ENCODE assay signal across 9 mouse cellular contexts in genomic region chr10:61374076-61374475, GRCm38 (mm10). TPM values are rescaled to one million over a fixed set of nuclear protein-coding genes. Genes with fewer than 3 reads are reported as not detected.
A peak's percentile ranks its signal among the peaks of the same experiment; 100 is the strongest.
DNase-seq lines count a peak whose midpoint lies in the region; ATAC-seq and TF ChIP-seq lines count a peak whose summit lies in the region.
"Had no signal": no experiment of that assay in that cellular context is flagged by ENCODE, and none has a peak within 500 bp of the region (broad histone marks: within the 10 kb centered on the region; RNA-seq: fewer than 3 reads in every experiment).

No protein-coding gene starts in this region.

- WGBS in hindbrain, embryonic 16.5 days: 69% methylated on average over 4 of the region's 4 CpGs

- no peak for TF ChIP-seq CTCF in layer of hippocampus, adult 2 months (conservative IDR thresholded peaks at IDR 0.05)

- H3K4me2 ChIP-seq in hindbrain, embryonic 16.5 days (ENCODE audit: low read length): no peak overlapping the region
- H3K4me2 ChIP-seq: stomach, embryonic 15.5 days had no signal

- no peaks in the 10 kb centered on the region for H3K9me3 ChIP-seq in hindbrain, embryonic 16.5 days (ENCODE audit: control insufficient read depth, low read length)
- H3K9me3 ChIP-seq: stomach, embryonic 15.5 days had no signal

- no peak for DNase-seq in layer of hippocampus, adult 2 months (ENCODE audit: low spot score in 2 of 2)
- no peak for DNase-seq in layer of hippocampus, postnatal 36 days
- DNase-seq in kidney, postnatal 14 days: peak; percentile 78
- DNase-seq in thymus, adult 18-20 months: no peak
- DNase-seq in right cerebral cortex, postnatal 25 days: no peak

- no peak overlapping the region for H3K9ac ChIP-seq in hindbrain, embryonic 16.5 days (ENCODE audit: low read depth, low read length)
- H3K9ac ChIP-seq: stomach, embryonic 15.5 days had no signal

- H3K4me3 ChIP-seq in layer of hippocampus, adult 2 months: no peak overlapping the region
- H3K4me3 ChIP-seq in brown adipose tissue, adult 24 weeks (ENCODE audit: insufficient read depth, low read depth, low read length): no peak overlapping the region
- no peak overlapping the region for H3K4me3 ChIP-seq in hindbrain, embryonic 16.5 days (ENCODE audit: low read length)
- H3K4me3 ChIP-seq: stomach, embryonic 15.5 days had no signal

- no peaks in the 10 kb centered on the region for H3K27me3 ChIP-seq in hindbrain, embryonic 16.5 days (replicated peaks; ENCODE audit: control insufficient read depth, insufficient read depth, low read length)
- H3K27me3 ChIP-seq: stomach, embryonic 15.5 days had no signal

- no peaks in the 10 kb centered on the region for H3K36me3 ChIP-seq in hindbrain, embryonic 16.5 days (ENCODE audit: control insufficient read depth, insufficient read depth, low read length)
- H3K36me3 ChIP-seq: stomach, embryonic 15.5 days had no signal

- H3K4me1 ChIP-seq in brown adipose tissue, adult 24 weeks (ENCODE audit: control insufficient read depth, insufficient read depth, insufficient read length, low read length): peaks cover 71% of the 10 kb centered on the region
- H3K4me1 ChIP-seq in hindbrain, embryonic 16.5 days (ENCODE audit: control insufficient read depth, insufficient read depth, low read depth, low read length): peaks cover 20% of the 10 kb centered on the region

- H3K27ac ChIP-seq in layer of hippocampus, adult 2 months: peak overlapping the region; percentile 49
- H3K27ac ChIP-seq in brown adipose tissue, adult 24 weeks (replicated peaks; ENCODE audit: low read depth, low read length): peak overlapping the region; percentile 42
- H3K27ac ChIP-seq in hindbrain, embryonic 16.5 days (ENCODE audit: low read depth, low read length): no peak overlapping the region

- ATAC-seq in megakaryocyte, adult 5-6 weeks (ENCODE audit: poor library complexity, severe bottlenecking): peak; percentile 71
- ATAC-seq in hindbrain, embryonic 16.5 days: no peak

RNA-seq across cellular contexts. Expression of gene Pald1, which starts 9.3 kb away (rescaled TPM):
- total RNA-seq in layer of hippocampus, adult 2 months (2021): 10 to 100 TPM; 15.2 to 16.3 TPM
- total RNA-seq in layer of hippocampus, postnatal 36 days (2021): 10 to 100 TPM; 14.3 to 15.4 TPM
- polyA plus RNA-seq in brown adipose tissue, adult 24 weeks (2012; ENCODE audit: insufficient read depth, insufficient read length, missing spikeins): 22.9 and 31.9 TPM in 2 replicates
- total RNA-seq in megakaryocyte, adult 5-6 weeks (2015): 0.16 TPM in 1 of 2 replicates, not detected in the other
- 0.77 and 2.1 TPM in 2 replicates for total RNA-seq in megakaryocyte, adult 5-6 weeks (2017)
- polyA plus RNA-seq in hindbrain, embryonic 16.5 days (2015; fragmentation: Nextera tagmentation; extraction: Ambion mirVana): 26.9 and 30.6 TPM in 2 replicates

RNA-seq across cellular contexts. Expression of gene Nodal, which starts 43.7 kb away (rescaled TPM):
- total RNA-seq in layer of hippocampus, adult 2 months (2021): under 1 TPM; 0.23 to 0.27 TPM
- total RNA-seq in layer of hippocampus, postnatal 36 days (2021): under 1 TPM in 1 of 2 experiments, not detected in 1; 0.22 TPM
- polyA plus RNA-seq in brown adipose tissue, adult 24 weeks (2012; ENCODE audit: insufficient read depth, insufficient read length, missing spikeins): not detected in 2 replicates
- not detected in 2 replicates for total RNA-seq in megakaryocyte, adult 5-6 weeks (2015)
- not detected in 2 replicates for total RNA-seq in megakaryocyte, adult 5-6 weeks (2017)
- 0.24 and 0.56 TPM in 2 replicates for polyA plus RNA-seq in hindbrain, embryonic 16.5 days (2015; fragmentation: Nextera tagmentation; extraction: Ambion mirVana)

Comparison
In these comparisons a context has a peak if more than half of its experiments do, and no peak if none do; other contexts are left out.
1. RNA of gene Pald1, which starts 9.3 kb away (total RNA-seq): 15.2 to 16.3 TPM in layer of hippocampus, adult 2 months and 14.3 to 15.4 TPM in layer of hippocampus, postnatal 36 days; 0.16 to 2.1 TPM in megakaryocyte, adult 5-6 weeks; every median in the first group is over 4 times any median in the second.